Mouse (Mus musculus) right cerebral cortex, postnatal 4 days (tissue): ENCODE results near the gene Gm20388.
A peak's percentile ranks its signal among the peaks of the same experiment; 100 is the strongest.
"Not testable (repeated sequence)": the region's sequence is repeated elsewhere in the genome, so short reads cannot be mapped to it uniquely, and the experiment has no call there.

Experiments used
- DNase-seq: peaks from one replicate; pipeline ENCODE4 v3.0.0-alpha.2; 2022

Gm20388 gene

GRCm38 (mm10) chr8:123271901-123272300, 3361.3 kb downstream of the Gm20388 start:
- no peak for DNase-seq

- no peak for DNase-seq
Measured at GRCm38 (mm10) chr8:123274447-123274846, 3363.8 kb downstream of the Gm20388 start.

GRCm38 (mm10) chr8:123275096-123275495, 3364.5 kb downstream of the Gm20388 start:
- DNase-seq: no peak

GRCm38 (mm10) chr8:123278445-123278844, 3367.8 kb downstream of the Gm20388 start:
- no peak for DNase-seq

- no peak for DNase-seq
Measured at GRCm38 (mm10) chr8:123279828-123280227, 3369.2 kb downstream of the Gm20388 start.

GRCm38 (mm10) chr8:123280302-123281094, 3369.9 kb downstream of the Gm20388 start:
- DNase-seq: no peak

- DNase-seq: not testable (repeated sequence)
Measured at GRCm38 (mm10) chr8:123282994-123283393, 3372.4 kb downstream of the Gm20388 start.

GRCm38 (mm10) chr8:123283991-123284390, 3373.3 kb downstream of the Gm20388 start:
- DNase-seq: no peak

- no peak for DNase-seq
Measured at GRCm38 (mm10) chr8:123284493-123284892, 3373.9 kb downstream of the Gm20388 start.

- no peak for DNase-seq
Measured at GRCm38 (mm10) chr8:123287362-123287761, 3376.7 kb downstream of the Gm20388 start.

- DNase-seq: peak; percentile 43
Measured at GRCm38 (mm10) chr8:123290166-123290565, 3379.5 kb downstream of the Gm20388 start.

GRCm38 (mm10) chr8:123290679-123291078, 3380.0 kb downstream of the Gm20388 start:
- no peak for DNase-seq

- DNase-seq: no peak
Measured at GRCm38 (mm10) chr8:123291716-123292115, 3381.1 kb downstream of the Gm20388 start.

GRCm38 (mm10) chr8:123292281-123292680, 3381.6 kb downstream of the Gm20388 start:
- DNase-seq: no peak

- no peak for DNase-seq
Measured at GRCm38 (mm10) chr8:123292785-123293184, 3382.1 kb downstream of the Gm20388 start.

- no peak for DNase-seq
Measured at GRCm38 (mm10) chr8:123298301-123298700, 3387.7 kb downstream of the Gm20388 start.

GRCm38 (mm10) chr8:123308738-123309137, 3398.1 kb downstream of the Gm20388 start:
- DNase-seq: no peak

GRCm38 (mm10) chr8:123317781-123318466, 3407.3 kb downstream of the Gm20388 start:
- DNase-seq: no peak

- DNase-seq: peak; percentile 87
Measured at GRCm38 (mm10) chr8:123318467-123318911, 3407.8 kb downstream of the Gm20388 start, which contains the start of gene Fanca. Gene Fanca, minus strand, starts transcription at chr8:123318576.

- DNase-seq: peak; percentile 23
Measured at GRCm38 (mm10) chr8:123319522-123320164, 3409.0 kb downstream of the Gm20388 start.

- DNase-seq: no peak
Measured at GRCm38 (mm10) chr8:123328552-123328951, 3417.9 kb downstream of the Gm20388 start.

GRCm38 (mm10) chr8:123329350-123329749, 3418.7 kb downstream of the Gm20388 start:
- no peak for DNase-seq

- DNase-seq: no peak
Measured at GRCm38 (mm10) chr8:123329961-123330360, 3419.3 kb downstream of the Gm20388 start.
